Mouse (Mus musculus) B cell, adult (primary cell): ENCODE measurements around the gene Olfr998. TPM values are rescaled to one million over a fixed set of nuclear protein-coding genes. Genes with fewer than 3 reads are reported as not detected.

Source experiments
- total RNA-seq: library from RNA; stranded (reverse); gene quantifications from 4 replicates; pipeline ENCODE4 v1.2.4, GENCODE M21; 2023; ENCODE audit not compliant: inconsistent age

The Olfr998 gene
- not detected in 4 replicates for total RNA-seq

DNA sequence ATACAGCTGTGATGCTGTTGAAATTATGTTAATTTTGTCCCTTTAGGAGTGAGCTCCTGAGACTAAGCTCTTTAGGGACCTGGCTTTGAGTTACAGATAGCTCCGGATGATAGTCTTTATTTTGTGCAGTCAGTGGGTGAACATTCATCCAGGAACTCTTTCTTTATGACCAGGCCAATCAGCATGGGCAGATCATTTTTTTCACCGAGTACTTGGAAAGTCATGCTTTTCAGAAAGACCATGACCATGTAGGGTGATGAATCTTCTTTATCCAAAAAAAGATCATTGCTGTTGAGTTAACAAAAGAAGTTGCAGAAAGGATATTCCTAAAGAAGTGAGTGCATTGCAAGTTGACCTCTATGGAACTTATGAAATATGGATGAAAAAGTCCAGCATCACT lies at the start of gene Olfr998:
Olfr998 (plus strand) TSS at position 301 of the 400 bp plus-strand sequence.

DNA sequence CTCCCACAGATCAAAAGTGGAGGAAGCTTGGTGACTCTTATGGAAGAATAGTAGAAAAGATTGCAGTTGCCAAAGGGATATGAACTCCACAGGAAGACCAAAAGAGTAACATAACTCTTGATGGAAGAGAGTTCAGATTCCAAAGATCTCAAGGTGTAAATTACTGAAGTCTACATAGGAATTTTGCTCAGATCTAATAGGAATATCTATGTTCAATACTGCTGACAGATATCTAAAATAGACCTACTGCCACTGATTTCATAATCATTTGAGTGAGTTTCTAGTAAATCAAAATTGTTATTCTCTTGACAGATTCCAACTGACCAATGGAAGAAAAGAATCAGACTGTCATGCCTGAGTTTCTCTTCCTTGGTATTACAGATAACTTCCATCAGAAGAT lies 9.8 kb upstream of the Olfr998 start, which contains the start of gene Olfr996:
Olfr996 (plus strand) TSS at position 301 of the 400 bp plus-strand sequence.

DNA sequence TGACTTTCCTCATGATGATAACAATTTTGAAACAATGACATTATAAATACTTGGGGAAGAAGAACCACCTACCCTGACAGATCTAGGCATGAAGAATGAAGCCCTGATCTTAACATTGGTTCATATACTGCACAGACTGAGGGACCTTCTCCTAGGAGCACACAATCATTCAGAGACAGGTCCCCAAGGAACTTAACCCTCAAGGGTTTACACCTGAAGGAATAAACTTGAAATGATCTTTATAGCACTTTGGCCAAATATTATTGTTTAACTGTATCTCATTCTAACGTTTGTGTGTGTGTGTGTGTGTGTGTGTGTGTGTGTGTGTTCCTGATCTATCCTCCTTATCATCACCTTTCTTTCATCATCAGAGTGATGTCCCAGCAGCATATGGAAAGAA lies 23.1 kb downstream of the Olfr998 start, which contains the start of gene Olfr1000:
Olfr1000 (minus strand) TSS at position 101 of the 400 bp plus-strand sequence.

Other genes starting within 250 kb of the Olfr998 start
- not detected in 4 replicates for gene Olfr987, start 249.6 kb upstream of the Olfr998 start, total RNA-seq
- gene Olfr988, start 225.7 kb upstream of the Olfr998 start, total RNA-seq, result not detected in 4 replicates
- not detected in 4 replicates for gene Olfr992, start 179.5 kb upstream of the Olfr998 start, total RNA-seq
- not detected in 4 replicates for gene Olfr993, start 174.1 kb upstream of the Olfr998 start, total RNA-seq
- not detected in 4 replicates for gene Olfr994, start 152.5 kb upstream of the Olfr998 start, total RNA-seq
- gene Olfr995, start 145.3 kb upstream of the Olfr998 start, total RNA-seq, result not detected in 4 replicates
- not detected in 4 replicates for gene 4833423E24Rik, start 69.9 kb upstream of the Olfr998 start, total RNA-seq
- gene Olfr996, start 9.7 kb upstream of the Olfr998 start, total RNA-seq, result not detected in 4 replicates
- gene Olfr1000, start 23.0 kb downstream of the Olfr998 start, total RNA-seq, result not detected in 4 replicates
- not detected in 4 replicates for gene Olfr1002, start 61.8 kb downstream of the Olfr998 start, total RNA-seq
- gene Olfr154, start 75.5 kb downstream of the Olfr998 start, total RNA-seq, result not detected in 4 replicates
- not detected in 4 replicates for gene Olfr1006, start 89.8 kb downstream of the Olfr998 start, total RNA-seq
- gene Olfr1008, start 100.5 kb downstream of the Olfr998 start, total RNA-seq, result not detected in 4 replicates
- not detected in 4 replicates for gene Olfr1009, start 126.5 kb downstream of the Olfr998 start, total RNA-seq
- gene Olfr1012, start 173.8 kb downstream of the Olfr998 start, total RNA-seq, result not detected in 4 replicates
- gene Olfr1013, start 178.2 kb downstream of the Olfr998 start, total RNA-seq, result not detected in 4 replicates
- gene Olfr1014, start 183.8 kb downstream of the Olfr998 start, total RNA-seq, result not detected in 4 replicates
- not detected in 4 replicates for gene Olfr1015, start 193.1 kb downstream of the Olfr998 start, total RNA-seq
- gene Olfr1016, start 213.6 kb downstream of the Olfr998 start, total RNA-seq, result not detected in 4 replicates
- not detected in 4 replicates for gene Olfr1018, start 229.5 kb downstream of the Olfr998 start, total RNA-seq